Mouse (Mus musculus): Measurements from ENCODE around the gene Adamts6.

- TF ChIP-seq GATA1 (IDR thresholded peaks at IDR 0.05; ENCODE audit: borderline replicate concordance, low read length) = no peak
- TF ChIP-seq FLI1 (IDR thresholded peaks at IDR 0.05; ENCODE audit: low read length) = no peak
These were observed 194.9 kb downstream of the Adamts6 start for GRCm38 (mm10) chr13:104482426-104483089.

All from megakaryocyte, embryonic 14.5 days (primary cell).